Mouse (Mus musculus): ENCODE measurements around the gene Col4a6. TPM values are rescaled to one million over a fixed set of nuclear protein-coding genes. Genes with fewer than 3 reads are reported as not detected.

Col4a6 gene
- total RNA-seq (2015; ENCODE audit: low replicate concordance), result not detected in 2 replicates
- not detected in 2 replicates for total RNA-seq (2017; ENCODE audit: low replicate concordance)

DNA sequence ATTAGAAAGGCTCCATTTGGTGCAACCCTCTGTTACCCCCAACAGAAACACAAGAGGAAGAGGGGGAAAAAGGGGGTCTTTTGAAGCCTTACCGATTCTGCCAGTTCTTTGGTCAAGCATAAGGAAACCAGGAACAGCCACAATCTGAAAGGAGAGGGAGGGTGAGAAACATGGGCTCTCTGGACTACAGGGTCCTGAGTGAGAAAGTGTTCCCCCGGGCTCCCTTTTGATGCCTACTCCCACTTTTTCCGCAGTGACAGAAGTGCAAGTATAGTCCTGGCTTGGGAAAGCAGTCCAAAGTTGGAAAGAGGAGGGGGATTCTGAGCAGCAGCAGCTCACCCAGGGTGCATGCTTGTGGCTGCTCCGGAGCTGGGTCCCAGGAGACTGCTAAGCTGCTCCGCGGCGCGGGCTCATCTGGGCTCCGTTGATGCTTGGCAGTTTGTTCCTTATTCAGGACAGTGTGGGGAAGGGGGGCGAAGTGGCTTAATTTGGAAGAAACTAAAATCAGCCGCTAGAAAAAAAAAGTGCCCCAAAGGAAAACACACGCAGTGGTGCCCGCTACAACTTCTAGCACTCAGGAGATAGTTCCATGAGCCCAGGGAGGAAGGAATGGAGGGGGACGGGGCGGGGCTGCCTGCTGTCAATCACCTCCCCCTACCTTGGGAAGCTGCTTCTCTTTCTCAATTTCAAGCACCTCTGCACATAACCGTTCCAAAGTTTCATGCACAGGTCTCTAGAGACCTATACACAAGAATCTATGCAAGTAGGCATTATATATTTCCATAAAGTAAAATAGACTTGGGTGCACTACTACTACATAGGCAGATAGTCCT lies at the start of gene Col4a6:
Gene Col4a6 (minus strand): TSS at position 607 of the 833 bp plus-strand sequence.
- no peak for ATAC-seq (replicated peaks; ENCODE audit: low FRiP score, poor library complexity, severe bottlenecking)

DNA sequence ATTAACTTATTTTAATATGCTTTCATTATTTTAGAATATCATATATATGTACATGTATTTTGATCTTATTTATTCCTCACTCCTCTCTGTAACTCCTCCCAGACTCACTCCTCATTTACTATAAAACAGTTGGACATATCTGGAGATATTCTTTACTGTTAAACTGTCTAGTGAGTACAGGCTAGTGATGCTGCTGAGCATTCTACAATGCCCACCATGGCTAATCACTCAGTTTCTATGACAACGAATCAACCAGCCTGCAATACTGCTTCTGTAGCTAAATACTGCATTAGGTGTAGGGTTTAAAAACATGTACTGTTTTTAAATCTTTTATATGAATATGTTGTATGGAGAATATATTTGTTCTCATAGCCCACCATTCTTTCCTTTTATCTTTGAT lies 29.2 kb upstream of the Col4a6 start:
- no peak for ATAC-seq (replicated peaks; ENCODE audit: low FRiP score, poor library complexity, severe bottlenecking)

DNA sequence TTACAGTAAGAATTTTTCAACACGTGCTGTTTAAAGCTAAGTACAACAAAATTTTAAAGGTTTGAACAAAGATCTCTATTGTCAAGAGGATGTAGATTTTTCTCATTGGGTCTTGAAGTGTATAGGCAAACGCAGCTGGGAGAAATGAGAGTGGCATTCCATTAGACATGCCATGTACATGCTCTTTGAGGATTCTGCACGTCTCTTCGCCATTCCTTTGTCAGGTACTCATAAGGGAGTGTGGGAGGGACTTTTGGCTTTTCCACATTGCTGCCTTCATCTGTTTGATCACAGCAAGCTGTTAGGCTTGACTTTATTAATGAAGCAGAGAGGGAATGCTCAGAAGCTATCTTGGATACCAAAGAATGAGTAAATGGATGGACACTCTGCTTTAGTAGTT lies 20.7 kb upstream of the Col4a6 start:
- no peak for ATAC-seq (replicated peaks; ENCODE audit: low FRiP score, poor library complexity, severe bottlenecking)

DNA sequence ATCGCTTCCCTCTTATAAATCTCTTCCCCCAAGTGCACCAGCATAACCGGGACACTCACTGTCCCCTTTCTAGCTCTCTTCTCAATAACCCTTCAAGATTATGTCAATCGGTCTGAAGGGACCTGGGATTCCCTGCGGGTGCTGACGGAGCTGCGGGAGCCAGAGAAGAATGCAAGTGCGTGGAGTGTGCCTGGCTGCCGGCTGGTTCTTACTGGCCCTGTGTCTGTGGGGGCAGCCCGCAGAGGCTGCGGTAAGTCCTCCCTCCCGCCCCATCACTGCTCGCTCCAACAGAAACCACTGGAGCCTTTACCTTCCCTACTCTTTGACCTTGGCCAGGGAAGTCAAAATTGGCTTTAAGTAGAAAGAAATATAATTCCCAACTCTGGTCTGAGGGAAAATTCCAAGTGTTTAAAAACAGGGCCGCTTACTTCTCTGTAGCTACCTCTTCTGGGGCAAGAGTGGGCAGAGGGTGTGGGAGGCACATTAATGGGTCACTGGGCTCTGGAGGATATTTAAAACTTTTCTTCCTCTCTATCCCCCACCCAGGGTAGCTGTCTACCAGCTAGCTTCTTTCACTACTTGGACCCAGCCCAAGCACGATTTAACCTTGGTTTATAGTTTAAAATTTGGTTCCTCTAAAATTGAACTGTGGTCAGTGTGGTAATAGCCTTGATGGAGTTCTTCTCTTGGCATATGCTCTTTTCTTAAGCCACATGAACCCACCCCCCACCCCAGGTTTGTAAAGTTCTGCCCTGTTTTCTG lies 1.9 kb upstream of the Col4a6 start:
- no peak for ATAC-seq (replicated peaks; ENCODE audit: low FRiP score, poor library complexity, severe bottlenecking)

DNA sequence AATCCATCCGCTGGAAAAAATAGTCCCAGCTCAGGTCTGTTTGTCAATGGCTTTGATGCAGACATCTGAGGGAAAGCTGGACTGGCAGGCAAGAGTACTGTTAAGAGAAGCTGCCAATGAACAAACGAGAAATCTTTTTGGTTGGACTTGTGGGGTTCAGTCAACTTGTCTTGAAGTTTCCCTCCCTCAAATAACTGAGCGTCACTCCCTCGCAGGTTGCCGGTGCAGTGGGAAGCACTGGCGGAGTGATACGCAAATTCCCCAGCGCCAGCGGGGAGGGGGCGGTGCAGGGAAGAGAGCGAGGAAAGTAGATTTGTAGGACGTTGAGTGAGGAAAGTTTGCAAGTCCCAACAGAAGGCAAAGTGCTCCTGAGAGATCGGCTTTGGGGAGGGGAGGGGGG lies 1.2 kb upstream of the Col4a6 start, which contains the start of gene Col4a5:
Gene Col4a5 (plus strand): TSS at position 276 of the 400 bp plus-strand sequence.
- ATAC-seq (replicated peaks; ENCODE audit: low FRiP score, poor library complexity, severe bottlenecking), result no peak

DNA sequence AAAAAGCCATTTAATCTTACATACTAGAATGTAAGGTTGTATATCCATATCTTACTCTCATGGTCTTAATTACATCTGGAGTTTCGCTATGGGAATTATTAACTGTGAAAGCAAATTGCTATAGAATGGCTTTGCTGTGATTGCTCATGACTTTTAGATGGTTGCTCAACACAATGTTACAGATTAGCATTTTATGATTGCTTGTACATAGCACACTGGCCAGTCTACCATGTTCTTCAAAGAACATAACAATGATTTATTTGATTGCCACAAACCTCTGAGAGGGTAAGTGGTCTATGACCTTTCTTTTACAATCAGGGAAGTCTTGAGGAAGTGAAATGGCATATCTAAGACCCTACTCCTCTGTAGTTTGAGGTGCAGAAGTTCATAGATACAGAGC lies 25.9 kb downstream of the Col4a6 start:
- no peak for ATAC-seq (replicated peaks; ENCODE audit: low FRiP score, poor library complexity, severe bottlenecking)

DNA sequence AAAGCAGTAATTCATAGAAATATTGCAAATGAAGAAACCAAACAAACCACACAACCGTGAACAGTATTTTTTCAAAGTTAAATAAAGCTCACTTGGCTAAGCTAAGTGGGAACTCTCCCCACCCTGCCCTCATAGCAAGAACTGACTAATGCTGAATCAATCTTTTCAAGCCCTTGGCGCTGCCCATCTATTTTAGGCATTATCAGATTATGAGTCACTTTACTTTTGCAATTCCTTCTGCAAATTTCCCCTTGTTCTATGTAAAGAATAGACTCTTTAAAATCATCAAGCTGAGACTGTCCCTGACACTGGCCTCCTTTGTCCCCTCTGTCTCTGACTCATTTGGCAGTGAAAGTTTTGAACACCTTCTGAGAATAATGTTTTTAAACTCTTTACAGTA lies 34.5 kb downstream of the Col4a6 start:
- no peak for ATAC-seq (replicated peaks; ENCODE audit: low FRiP score, poor library complexity, severe bottlenecking)

DNA sequence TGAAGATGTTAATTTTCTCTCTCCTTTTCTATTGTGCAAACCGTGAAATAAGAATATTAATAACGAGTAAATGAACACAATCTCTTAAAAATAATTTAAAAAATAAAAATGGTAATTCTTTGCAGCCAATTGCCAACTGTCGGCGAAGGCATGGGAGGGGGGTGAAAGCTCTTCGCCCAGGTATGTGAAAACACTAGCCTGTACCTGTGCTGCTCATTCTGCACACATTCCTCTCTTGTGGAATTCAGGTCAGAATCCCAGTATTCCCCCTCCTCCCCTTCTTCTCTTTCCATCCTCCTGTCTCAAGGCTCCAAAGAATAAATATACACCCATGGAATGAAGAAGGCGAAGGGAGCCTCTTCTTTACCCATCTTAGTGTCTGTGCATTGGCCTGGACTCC lies 37.1 kb downstream of the Col4a6 start:
- no peak for ATAC-seq (replicated peaks; ENCODE audit: low FRiP score, poor library complexity, severe bottlenecking)

DNA sequence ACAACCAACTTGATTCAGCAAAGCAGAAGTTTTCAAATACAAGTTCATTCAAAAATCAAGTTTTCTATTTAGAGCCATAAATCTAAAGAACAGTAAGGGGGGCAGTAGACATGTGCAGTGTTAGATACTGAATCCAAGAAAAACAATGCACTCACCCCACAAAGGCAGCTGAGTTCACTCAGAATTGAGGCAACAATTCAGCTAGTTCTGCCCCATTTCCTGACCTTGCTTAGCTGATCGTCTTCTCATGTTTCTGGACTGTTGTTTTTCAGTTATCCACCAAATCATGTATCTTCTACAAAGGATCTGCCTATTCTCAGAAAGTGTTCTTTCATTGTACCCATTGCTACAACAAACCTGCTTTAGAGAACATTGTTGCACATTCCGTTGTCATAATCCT lies 58.6 kb downstream of the Col4a6 start:
- ATAC-seq (replicated peaks; ENCODE audit: low FRiP score, poor library complexity, severe bottlenecking), result no peak

DNA sequence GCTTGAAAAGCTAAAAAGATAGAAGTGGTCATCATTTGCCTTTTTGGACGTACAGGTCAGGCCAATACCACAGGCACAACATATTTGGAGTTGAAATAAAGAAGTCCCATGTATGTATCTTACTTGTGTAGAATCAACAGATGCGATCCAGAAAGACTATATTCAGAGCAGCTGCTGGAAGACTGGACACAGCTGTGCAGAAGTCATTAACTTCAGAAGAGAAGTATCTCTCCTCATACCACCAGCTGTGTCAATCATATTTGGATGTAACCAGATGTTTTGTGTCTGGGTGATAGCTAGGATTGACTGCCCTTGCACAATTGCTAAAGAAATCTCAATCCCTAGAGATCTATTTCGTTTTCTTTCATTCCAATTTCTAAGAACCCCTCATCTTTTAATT lies 77.6 kb downstream of the Col4a6 start:
- no peak for ATAC-seq (replicated peaks; ENCODE audit: low FRiP score, poor library complexity, severe bottlenecking)

DNA sequence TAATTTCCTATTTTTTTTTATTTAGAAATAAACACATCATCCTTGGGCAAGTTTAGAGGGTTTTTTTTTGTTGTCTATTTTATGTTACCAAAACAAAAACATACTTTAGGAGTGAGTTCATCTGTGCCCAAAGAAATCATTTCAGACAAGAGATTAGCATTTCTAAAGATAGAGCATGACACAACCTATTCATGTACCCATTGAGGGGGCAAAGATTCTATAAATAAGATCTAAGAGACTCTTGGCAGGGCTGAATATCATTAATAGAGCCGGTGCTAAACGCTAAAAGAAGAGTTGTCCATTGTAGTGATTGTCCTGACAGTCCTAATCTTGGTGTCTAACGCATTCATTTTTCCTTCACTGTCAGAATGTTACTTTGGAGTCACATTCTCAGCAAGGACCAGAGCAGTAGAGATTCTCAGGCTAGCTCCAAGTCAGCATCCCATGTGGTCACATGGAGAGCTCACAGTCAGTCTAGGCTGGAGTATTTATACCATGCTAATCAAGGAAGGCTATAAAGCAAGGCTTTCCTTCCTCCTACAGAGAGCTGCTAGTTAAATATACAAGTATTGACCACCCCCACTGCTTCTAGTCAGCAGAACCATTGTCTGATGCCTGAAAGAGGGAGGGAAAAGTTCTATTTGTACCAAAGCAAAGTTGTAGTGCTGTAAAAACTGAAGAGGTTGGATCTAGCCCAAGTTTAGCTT lies 88.3 kb downstream of the Col4a6 start:
- no peak for ATAC-seq (replicated peaks; ENCODE audit: low FRiP score, poor library complexity, severe bottlenecking)

DNA sequence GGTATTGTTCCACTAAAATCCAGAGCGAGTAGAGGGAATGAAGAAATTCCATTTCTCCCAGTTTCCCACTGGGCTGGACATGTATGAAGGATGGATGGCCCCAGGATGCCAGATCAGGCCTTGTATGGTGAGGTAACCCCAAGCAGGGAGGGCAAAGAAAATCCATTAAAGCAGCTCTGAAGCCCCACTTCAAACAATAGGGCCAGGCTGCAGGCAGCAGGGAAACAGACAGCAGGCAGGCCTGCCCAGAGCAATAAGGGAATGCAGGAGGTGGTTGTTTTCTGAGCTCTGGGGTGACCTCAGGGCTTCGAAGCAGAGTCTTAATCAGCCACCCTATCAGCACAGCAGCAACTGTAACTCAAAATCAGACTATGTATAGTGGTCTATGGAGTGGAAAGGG lies 89.2 kb downstream of the Col4a6 start:
- ATAC-seq (replicated peaks; ENCODE audit: low FRiP score, poor library complexity, severe bottlenecking), result no peak

DNA sequence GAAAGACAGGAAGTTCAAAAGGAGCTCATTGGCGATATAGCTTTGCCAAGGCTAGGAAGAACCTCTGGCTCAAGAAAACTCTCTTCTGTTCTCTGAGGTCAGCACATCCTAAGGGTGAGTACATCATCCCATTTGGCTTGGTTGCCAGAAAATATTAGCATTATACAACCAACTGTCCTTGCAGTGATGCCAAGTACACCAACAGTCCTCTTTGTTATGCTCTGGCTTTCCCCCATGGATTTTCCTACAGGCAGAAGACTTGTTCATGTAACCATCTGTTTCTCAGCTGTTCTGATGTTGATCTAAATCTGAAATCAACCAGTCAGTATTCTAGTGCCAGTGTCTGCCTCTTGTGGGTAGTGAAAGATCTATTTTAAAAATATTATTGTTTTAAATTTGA lies 103.6 kb downstream of the Col4a6 start:
- ATAC-seq (replicated peaks; ENCODE audit: low FRiP score, poor library complexity, severe bottlenecking), result no peak

DNA sequence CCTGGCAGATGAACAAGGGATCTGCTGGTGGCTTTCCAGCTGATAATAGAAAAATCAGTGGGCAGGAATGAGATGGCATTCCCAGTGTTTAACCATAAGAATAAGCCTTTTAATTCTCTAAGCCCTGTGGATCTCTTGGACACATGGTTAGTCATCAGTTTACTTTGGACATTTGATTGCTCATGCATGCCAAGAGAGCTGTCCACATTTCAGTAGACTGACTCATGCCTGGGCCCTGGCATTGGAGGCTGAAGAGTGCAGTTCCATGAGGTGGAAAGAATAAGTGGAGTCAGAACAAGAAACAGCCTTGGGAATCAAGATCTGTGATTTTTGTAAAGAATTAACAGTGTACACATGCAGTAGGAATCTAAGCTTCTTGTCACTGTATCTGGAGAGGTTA lies 110.5 kb downstream of the Col4a6 start:
- no peak for ATAC-seq (replicated peaks; ENCODE audit: low FRiP score, poor library complexity, severe bottlenecking)

DNA sequence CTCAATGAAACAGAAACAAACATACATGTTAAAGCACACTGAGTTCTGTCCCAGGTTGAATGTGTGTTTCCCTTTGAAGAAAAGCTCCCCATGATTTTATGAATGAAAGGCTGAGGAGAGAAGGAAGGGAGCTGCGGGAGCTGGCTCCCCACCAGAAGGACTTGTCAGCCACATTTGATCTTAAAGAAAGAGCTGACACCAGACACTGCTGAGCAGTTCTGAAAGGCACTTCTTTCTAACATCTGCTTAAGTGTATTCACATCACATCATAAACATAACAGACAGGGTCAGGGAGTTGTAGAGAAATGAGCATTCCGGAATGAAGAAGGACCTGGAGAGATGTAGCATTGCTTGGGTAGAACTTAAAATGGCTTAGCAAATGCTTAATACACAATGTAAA lies 132.5 kb downstream of the Col4a6 start:
- ATAC-seq (replicated peaks; ENCODE audit: low FRiP score, poor library complexity, severe bottlenecking), result no peak

DNA sequence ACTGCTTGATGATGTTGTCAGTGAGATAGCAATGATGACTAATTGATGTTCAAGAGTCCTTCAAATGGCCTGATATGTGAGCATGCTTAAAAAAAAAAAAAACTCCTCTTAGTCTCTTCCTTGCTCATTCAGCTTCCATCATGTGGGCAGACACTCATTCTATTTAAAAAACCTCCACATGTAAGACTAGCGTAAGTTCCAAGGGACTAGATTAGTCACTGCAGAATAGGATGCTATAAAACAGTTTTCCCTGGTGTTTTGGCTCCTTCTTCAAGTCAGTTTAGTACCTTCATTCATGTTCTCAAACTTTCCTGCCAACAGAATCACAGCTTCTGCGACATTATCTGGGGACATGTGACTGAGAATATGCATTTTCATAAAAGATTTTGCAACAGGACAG lies 145.8 kb downstream of the Col4a6 start:
- ATAC-seq (replicated peaks; ENCODE audit: low FRiP score, poor library complexity, severe bottlenecking), result no peak

DNA sequence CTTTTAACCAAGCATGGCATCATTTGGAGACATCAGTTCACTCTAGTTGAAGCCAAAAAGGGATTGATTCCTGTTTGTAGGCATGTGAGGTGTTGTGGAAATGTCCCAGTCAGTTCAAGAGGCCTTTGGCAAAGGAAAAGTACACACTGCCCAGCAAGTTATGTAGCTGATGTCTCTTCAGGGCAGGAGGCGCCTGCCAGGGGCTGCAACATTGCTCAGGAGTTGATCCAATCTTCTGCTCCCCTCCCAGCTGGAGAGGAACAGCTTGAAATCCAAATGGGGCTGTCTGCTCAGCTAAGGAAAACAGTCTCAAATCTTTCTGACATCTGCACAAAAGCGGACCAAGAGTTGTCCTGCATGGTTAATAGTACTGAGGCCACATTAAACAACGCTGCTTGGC lies 149.7 kb downstream of the Col4a6 start:
- ATAC-seq (replicated peaks; ENCODE audit: low FRiP score, poor library complexity, severe bottlenecking), result no peak

DNA sequence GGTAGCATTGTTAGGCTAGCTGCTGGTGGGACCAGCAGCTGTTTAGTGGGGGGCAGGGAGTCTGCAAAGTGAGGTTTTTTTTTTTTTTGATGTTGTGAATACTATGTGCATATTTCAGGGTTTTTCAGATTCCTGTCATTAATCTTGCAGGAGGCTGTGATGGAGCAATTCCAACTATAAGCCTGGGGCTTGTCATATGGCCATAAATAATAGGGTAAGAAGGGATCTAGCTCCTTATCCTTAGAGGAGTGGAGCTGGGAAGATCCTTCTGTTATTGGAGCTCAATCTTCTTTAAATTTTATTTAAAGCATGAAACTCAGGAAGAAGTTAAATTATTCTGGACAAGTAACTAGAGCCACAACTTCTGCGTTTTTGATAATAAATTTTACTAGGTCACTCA lies 157.7 kb downstream of the Col4a6 start:
- no peak for ATAC-seq (replicated peaks; ENCODE audit: low FRiP score, poor library complexity, severe bottlenecking)

DNA sequence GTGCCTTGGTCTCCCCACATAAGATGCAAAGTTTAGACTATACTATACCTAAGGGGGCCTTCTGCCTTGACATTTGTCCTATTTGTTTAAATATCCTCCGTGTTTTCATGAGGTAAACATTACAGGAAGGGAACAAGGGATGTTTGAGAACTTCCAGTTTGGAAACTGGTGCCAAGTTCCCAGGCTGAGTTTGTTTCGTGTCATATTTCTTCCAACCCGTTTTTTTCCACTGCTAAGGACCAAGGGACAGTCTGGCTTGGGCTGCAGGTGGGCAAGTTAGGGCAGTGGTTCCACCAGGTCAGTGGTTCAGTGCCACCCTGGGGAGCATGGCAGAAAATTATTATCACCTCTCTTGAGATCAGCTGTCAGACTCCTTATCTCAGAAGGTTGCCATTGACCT lies 158.1 kb downstream of the Col4a6 start:
- ATAC-seq (replicated peaks; ENCODE audit: low FRiP score, poor library complexity, severe bottlenecking), result no peak

DNA sequence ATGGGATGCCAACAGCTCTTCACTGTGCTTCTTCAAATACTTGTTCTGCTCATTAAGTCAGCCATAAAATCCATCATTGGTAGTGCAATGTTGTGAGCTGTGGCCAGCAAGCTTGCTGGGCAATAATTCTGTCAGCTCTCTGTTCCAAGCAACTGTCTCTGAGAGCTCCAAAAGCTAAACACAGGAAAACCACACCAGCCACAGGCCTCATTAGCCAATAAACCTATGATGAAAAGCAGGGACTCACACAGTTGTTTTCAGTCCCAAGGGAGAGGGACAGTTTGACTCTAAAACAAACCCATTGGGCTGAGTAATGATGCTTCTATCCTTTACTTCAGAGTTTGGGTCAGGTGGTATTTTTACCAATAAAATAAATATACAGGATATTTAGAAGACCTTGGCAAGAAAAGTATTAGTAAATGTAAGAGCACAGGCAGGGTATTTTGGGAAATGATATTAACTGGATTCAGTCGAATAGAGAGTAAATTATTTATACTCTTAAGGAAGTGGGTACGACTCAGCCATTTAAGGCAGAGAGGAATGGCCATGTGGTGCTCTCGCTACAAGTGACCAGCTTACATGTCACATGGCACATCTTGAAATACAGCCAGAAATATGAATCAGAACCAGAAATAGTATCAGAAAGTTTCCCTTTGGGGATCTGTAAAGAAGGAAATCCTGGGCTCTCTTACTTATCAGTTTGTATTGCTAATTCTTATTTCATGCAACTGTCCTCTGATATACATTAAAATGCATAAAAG lies 181.0 kb downstream of the Col4a6 start:
- ATAC-seq (replicated peaks; ENCODE audit: low FRiP score, poor library complexity, severe bottlenecking), result no peak

Measured in erythroid progenitor cell, adult 5-6 weeks (primary cell).